Mouse (Mus musculus): Measurements from ENCODE around the gene Maff. TPM values are rescaled to one million over a fixed set of nuclear protein-coding genes. Genes with fewer than 3 reads are reported as not detected.
A peak's percentile ranks its signal among the peaks of the same experiment; 100 is the strongest.

Maff gene
- polyA plus RNA-seq, 1 experiment, result 2.0 TPM

DNA sequence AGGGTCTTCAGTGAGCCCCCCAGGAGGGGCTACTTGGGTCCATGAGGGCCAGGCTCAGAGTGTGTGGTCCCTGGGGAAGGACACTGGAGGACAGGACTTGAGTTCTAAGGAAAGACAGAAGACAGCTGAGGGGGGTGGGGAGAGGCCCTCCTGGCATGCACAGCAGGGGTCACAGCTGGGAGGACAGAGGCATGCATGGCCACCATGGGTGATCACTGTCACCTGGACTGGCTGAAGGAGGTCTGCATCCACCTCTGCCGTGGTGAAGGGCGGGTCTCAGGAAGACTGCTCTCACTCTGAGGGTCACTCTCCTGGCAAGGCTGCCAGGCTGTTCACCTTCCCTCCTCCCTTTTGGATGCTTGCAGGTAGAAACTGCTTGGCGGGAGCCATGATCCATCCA, 22.0 kb upstream of the Maff start:
- WGBS, result 92% methylated on average over 3 of the region's 3 CpGs
- no peak overlapping the region for H3K4me3 ChIP-seq (ENCODE audit: extremely low read depth, insufficient read depth, insufficient read length)
- H3K27ac ChIP-seq (ENCODE audit: insufficient read depth, low read length), result no peak overlapping the region
- TF ChIP-seq POLR2A (IDR thresholded peaks at IDR 0.05; ENCODE audit: low read depth, low read length) (no peak), CTCF (IDR thresholded peaks at IDR 0.05; ENCODE audit: extremely low read depth, insufficient read depth, insufficient read length, insufficient replicate concordance) (no peak)
- no peaks in the 10 kb centered on the region for H3K27me3 ChIP-seq (ENCODE audit: control insufficient read depth, insufficient read depth, low read length)
- H3K36me3 ChIP-seq (ENCODE audit: control insufficient read depth, insufficient read depth, low read length), result no peaks in the 10 kb centered on the region
- peaks cover 26% of the 10 kb centered on the region; the same call in 1 of the 2 replicates for H3K4me1 ChIP-seq (ENCODE audit: control insufficient read depth, insufficient read depth, insufficient read length)
- no peak for DNase-seq (ENCODE audit: low read depth in 1 of 2, low spot score in 2 of 2)

DNA sequence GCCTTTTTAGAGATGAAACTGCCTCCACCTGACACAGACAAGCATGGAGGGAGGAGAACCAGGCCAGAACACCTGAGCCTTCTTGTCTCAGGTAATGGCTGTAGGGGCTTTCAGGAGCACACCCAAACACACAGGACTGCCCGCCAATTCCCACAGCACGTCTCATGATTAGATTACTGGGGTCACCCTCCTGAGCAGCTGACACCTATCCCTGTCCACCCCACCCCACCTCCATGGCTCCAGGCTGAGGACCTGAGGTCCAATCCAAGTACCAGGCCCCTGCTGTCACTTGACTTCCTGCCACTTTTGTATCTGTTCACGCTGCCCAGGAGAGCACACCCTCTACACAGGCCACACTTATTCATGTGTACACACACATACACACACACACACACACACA, 20.7 kb upstream of the Maff start:
- TF ChIP-seq CTCF (IDR thresholded peaks at IDR 0.05; ENCODE audit: extremely low read depth, insufficient read depth, insufficient read length, insufficient replicate concordance), result no peak
- no peak for TF ChIP-seq POLR2A (IDR thresholded peaks at IDR 0.05; ENCODE audit: low read depth, low read length)
- peaks cover 26% of the 10 kb centered on the region; the same call in 1 of the 2 replicates for H3K4me1 ChIP-seq (ENCODE audit: control insufficient read depth, insufficient read depth, insufficient read length)
- no peak overlapping the region for H3K27ac ChIP-seq (ENCODE audit: insufficient read depth, low read length)
- 75% methylated on average over 3 of the region's 3 CpGs for WGBS
- H3K27me3 ChIP-seq (ENCODE audit: control insufficient read depth, insufficient read depth, low read length), result no peaks in the 10 kb centered on the region
- H3K4me3 ChIP-seq (ENCODE audit: extremely low read depth, insufficient read depth, insufficient read length), result no peak overlapping the region
- no peaks in the 10 kb centered on the region for H3K36me3 ChIP-seq (ENCODE audit: control insufficient read depth, insufficient read depth, low read length)
- DNase-seq (ENCODE audit: low read depth in 1 of 2, low spot score in 2 of 2), result no peak

DNA sequence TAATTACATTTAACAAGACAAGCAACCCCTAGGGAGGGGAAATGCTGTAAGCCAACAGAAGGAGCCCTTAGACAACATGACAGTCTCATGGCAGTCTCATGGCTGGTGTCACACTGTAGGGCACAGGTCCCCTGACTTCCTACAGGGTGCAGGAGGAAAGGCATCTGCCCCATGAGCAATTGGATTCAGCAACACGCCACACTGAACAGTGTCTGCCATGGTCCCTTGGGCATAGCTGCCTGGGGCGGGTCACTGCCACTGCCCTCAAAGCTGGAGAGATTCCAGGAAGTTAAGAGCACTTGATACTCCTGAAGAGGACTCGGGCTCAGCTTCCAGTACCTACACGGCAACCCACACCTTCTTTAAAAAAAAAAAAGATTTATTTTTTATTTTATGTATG, 20.2 kb upstream of the Maff start:
- Histone ChIP-seq H3K27ac (ENCODE audit: insufficient read depth, low read length) (no peak overlapping the region), H3K27me3 (ENCODE audit: control insufficient read depth, insufficient read depth, low read length) (no peaks in the 10 kb centered on the region), H3K36me3 (ENCODE audit: control insufficient read depth, insufficient read depth, low read length) (no peaks in the 10 kb centered on the region), H3K4me3 (ENCODE audit: extremely low read depth, insufficient read depth, insufficient read length) (no peak overlapping the region), H3K4me1 (ENCODE audit: control insufficient read depth, insufficient read depth, insufficient read length) (peaks cover 26% of the 10 kb centered on the region; the same call in 1 of the 2 replicates)
- TF ChIP-seq CTCF (IDR thresholded peaks at IDR 0.05; ENCODE audit: extremely low read depth, insufficient read depth, insufficient read length, insufficient replicate concordance), result no peak
- no peak for TF ChIP-seq POLR2A (IDR thresholded peaks at IDR 0.05; ENCODE audit: low read depth, low read length)
- DNase-seq (ENCODE audit: low read depth in 1 of 2, low spot score in 2 of 2), result no peak
- WGBS, result 38% methylated on average over 4 of the region's 4 CpGs

DNA sequence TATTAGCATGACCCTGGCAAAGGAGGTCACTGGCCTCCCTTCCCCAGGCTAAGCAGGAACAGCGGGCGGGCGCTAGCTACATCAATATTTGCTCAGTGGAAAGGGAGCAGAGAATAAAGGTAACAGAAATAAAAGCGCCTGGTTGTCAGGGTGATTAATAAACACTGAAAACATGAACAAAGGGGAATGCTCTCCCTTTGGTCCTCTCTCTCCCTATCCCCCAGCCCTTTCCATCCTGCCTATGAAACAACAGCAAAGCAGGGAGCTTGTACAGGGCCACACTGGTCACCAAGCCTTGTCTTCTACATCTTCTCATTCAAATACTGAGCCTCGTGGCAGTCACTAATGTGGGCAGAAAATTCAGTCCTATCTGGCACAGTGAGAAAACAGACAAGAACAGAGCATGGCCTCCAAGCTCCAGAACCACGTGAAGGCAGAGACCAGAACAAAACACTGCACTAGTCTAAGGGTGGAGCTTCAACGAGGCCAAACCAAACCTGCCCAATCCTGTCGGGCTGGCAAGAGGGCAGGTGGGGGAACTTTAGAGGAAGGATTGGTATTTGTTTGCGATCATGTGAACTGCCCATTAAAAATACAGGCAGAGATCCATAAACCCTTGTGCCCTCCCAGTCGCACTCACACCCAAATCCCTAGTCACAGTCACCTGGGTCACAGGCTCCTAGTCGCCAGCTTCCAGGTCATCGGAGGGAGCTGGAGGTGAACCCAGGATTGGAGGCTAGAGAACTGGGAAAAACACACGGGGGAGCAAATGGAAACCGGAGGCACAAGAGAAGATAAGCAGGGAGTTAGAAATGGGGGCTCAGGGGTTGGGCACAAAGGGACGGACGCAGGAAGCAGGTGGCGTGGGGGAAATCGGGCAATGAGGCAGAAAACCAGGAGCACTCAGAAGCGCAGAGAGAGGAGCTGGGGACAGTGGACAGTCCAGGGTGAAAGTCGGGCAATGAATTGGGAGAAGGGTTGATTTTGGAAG, 19.2 kb upstream of the Maff start:
- H3K36me3 ChIP-seq (ENCODE audit: control insufficient read depth, insufficient read depth, low read length), result no peaks in the 10 kb centered on the region
- H3K27ac ChIP-seq (ENCODE audit: insufficient read depth, low read length), result peak overlapping the region; percentile 58
- peaks cover 26% of the 10 kb centered on the region; the same call in 1 of the 2 replicates for H3K4me1 ChIP-seq (ENCODE audit: control insufficient read depth, insufficient read depth, insufficient read length)
- 20% methylated on average over 20 of the region's 20 CpGs for WGBS
- no peaks in the 10 kb centered on the region for H3K27me3 ChIP-seq (ENCODE audit: control insufficient read depth, insufficient read depth, low read length)
- TF ChIP-seq CTCF (IDR thresholded peaks at IDR 0.05; ENCODE audit: extremely low read depth, insufficient read depth, insufficient read length, insufficient replicate concordance) (no peak), POLR2A (IDR thresholded peaks at IDR 0.05; ENCODE audit: low read depth, low read length) (no peak)
- DNase-seq (ENCODE audit: low read depth in 1 of 2, low spot score in 2 of 2), result no peak
- H3K4me3 ChIP-seq (ENCODE audit: extremely low read depth, insufficient read depth, insufficient read length), result peak overlapping the region; percentile 81

DNA sequence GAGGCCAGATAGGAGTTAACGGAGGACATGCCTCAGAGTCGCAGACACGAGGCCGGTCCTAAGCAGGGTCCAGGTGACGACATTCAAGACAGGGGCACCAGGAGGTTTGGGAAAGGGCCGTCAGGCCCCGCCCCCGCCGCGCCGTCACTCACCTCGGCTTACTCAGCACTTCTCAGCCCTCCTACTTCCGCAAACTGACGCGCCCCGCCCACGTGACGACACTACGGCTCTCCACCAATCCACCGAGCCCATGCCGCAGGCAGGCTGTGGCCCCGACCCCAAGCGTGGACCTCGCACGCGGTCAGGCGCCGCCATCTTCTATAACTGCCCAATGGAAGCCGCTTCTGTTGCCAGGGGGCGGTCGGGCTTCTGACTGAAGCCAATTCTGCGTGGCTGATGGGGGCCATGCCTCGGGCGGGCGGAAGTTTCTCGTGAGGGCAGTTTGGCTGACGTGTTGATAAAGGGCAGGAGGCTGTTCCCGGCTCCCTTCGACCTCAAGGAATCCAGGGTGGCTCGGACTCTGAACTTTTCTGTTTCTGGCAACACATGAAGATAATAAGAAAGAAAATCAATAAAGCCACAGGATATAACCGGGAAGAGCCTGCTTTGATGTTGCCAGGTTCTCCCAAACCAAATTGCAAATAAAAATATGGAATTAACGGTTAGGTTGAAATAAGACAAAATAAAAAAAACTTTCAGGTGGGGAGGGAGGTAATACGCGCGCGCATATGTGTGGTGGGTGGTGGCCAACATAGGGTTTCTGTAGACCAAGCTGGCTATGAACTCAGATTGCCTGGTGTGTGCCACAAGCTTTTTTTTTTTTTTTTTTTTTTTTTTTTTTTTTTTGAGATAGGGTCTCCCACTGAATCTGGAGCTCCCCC, 18.1 kb upstream of the Maff start, which contains the start of gene Pla2g6:
TSS of gene Pla2g6 (minus strand) at position 333 of the 881 bp plus-strand sequence.
- 2% methylated on average over 45 of the region's 46 CpGs for WGBS
- H3K27ac ChIP-seq (ENCODE audit: insufficient read depth, low read length), result peak within 1 kb of the TSS; percentile 58
- no peaks in the 10 kb centered on the region for H3K36me3 ChIP-seq (ENCODE audit: control insufficient read depth, insufficient read depth, low read length)
- H3K4me1 ChIP-seq (ENCODE audit: control insufficient read depth, insufficient read depth, insufficient read length), result peaks cover 18% of the 10 kb centered on the region; the same call in 1 of the 2 replicates
- TF ChIP-seq POLR2A (IDR thresholded peaks at IDR 0.05; ENCODE audit: low read depth, low read length) (no peak), CTCF (IDR thresholded peaks at IDR 0.05; ENCODE audit: extremely low read depth, insufficient read depth, insufficient read length, insufficient replicate concordance) (no peak)
- DNase-seq (ENCODE audit: low read depth in 1 of 2, low spot score in 2 of 2), result peak; percentile 95 to 98
- no peaks in the 10 kb centered on the region for H3K27me3 ChIP-seq (ENCODE audit: control insufficient read depth, insufficient read depth, low read length)
- H3K4me3 ChIP-seq (ENCODE audit: extremely low read depth, insufficient read depth, insufficient read length), result peak within 1 kb of the TSS; percentile 81

DNA sequence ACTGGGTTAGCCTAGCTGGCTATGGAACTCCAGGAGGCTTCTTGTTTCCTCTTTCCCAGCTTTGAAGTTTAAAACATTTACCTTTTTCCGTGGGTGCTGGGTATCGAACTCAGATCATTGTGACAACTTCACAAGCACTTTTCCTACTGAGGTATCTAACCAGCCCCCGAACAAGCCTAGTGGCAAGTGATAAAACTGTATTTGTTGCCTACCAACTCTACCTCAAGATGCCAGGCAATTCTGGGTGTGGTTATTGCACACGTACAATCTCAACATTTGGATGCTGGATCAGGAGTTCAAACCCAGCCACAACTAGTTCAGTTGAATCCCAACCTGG, 17.5 kb upstream of the Maff start:
- no peaks in the 10 kb centered on the region for H3K27me3 ChIP-seq (ENCODE audit: control insufficient read depth, insufficient read depth, low read length)
- no peak for TF ChIP-seq POLR2A (IDR thresholded peaks at IDR 0.05; ENCODE audit: low read depth, low read length)
- TF ChIP-seq CTCF (IDR thresholded peaks at IDR 0.05; ENCODE audit: extremely low read depth, insufficient read depth, insufficient read length, insufficient replicate concordance), result no peak
- no peaks in the 10 kb centered on the region for H3K36me3 ChIP-seq (ENCODE audit: control insufficient read depth, insufficient read depth, low read length)
- H3K27ac ChIP-seq (ENCODE audit: insufficient read depth, low read length), result no peak overlapping the region
- peaks cover 12% of the 10 kb centered on the region; the same call in 1 of the 2 replicates for H3K4me1 ChIP-seq (ENCODE audit: control insufficient read depth, insufficient read depth, insufficient read length)
- WGBS, result 79% methylated on average over 4 of the region's 4 CpGs
- H3K4me3 ChIP-seq (ENCODE audit: extremely low read depth, insufficient read depth, insufficient read length), result no peak overlapping the region
- no peak for DNase-seq (ENCODE audit: low read depth in 1 of 2, low spot score in 2 of 2)
